Mouse (Mus musculus): ENCODE measurements around the gene Gm17078.
A peak's percentile ranks its signal among the peaks of the same experiment; 100 is the strongest.
"Not testable (repeated sequence)": the region's sequence is repeated elsewhere in the genome, so short reads cannot be mapped to it uniquely, and the experiment has no call there.

Gene Gm17078

GRCm38 (mm10) chr14:51611210-51611609 is at the start of gene Gm17078:
Gm17078 (minus strand) TSS chr14:51611310.
- no peak for DNase-seq

- DNase-seq = not testable (repeated sequence)
Observed at GRCm38 (mm10) chr14:51635566-51635965, 24.5 kb upstream of the Gm17078 start, which contains the start of gene Gm4181. Gm4181 (minus strand) TSS chr14:51635666.

- DNase-seq = peak; percentile 1
Observed at GRCm38 (mm10) chr14:51632426-51632825, 21.3 kb upstream of the Gm17078 start.

GRCm38 (mm10) chr14:51592039-51592438 is 19.1 kb downstream of the Gm17078 start, which contains the start of gene Gm17174:
Gm17174 (minus strand) TSS chr14:51592139.
- not testable (repeated sequence) for DNase-seq

GRCm38 (mm10) chr14:51573963-51574362 is 37.1 kb downstream of the Gm17078 start, which contains the start of gene Gm17175:
Gm17175 (minus strand) TSS chr14:51574063.
- not testable (repeated sequence) for DNase-seq

Data from cerebellum, adult 11 months (tissue).